Mouse (Mus musculus): ENCODE measurements around the gene Fmnl2. TPM values are rescaled to one million over a fixed set of nuclear protein-coding genes. Genes with fewer than 3 reads are reported as not detected.

Fmnl2 gene
- polyA plus RNA-seq, 1 experiment = 3.9 TPM

DNA sequence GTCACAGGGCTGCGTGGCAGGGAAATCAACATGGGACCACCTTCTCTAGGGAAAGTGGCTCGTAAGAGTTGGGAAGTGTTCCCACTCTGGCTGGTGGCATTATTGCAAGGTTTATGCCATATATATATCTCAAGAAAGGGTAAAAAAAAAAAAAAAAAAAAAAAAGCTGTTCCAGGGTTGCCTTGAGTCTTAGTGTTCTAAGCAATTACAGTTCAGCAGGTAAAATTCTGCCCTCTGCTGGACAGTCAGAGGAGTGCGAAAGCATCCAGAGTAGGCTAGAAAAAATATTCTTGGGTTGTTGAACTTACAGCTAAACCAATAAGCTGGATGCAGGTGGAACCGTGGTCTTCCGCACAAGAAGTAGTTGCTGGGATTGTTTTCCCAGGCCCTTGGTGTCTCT is 264.1 kb downstream of the Fmnl2 start:
- Histone ChIP-seq H3K4me1 (ENCODE audit: control insufficient read depth, insufficient read depth, insufficient read length, low read length) (peaks cover 4% of the 10 kb centered on the region; the same call in 1 of the 2 replicates), H3K4me3 (ENCODE audit: insufficient read depth, low read depth, low read length) (no peak overlapping the region), H3K27ac (replicated peaks; ENCODE audit: low read depth, low read length) (no peak overlapping the region)

DNA sequence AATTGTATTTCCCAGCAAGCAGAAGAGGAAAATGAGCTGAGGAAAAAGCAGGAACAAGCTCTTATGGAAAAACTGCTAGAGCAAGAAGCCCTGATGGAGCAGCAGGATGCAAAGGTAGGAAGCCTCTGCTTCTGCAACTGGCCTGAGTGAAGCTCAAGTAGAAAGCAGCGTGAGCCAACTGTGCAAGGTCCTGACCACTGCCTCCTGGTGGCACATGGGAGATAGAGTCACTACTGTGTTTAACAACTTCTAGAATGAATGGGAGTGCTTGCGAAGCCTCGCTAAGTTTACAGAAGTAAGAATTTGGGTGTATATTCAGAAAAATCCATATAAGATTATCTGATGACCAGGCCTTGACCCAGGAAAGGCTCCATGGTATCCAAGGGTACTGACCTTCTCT is 268.3 kb downstream of the Fmnl2 start:
- H3K27ac ChIP-seq (replicated peaks; ENCODE audit: low read depth, low read length) = no peak overlapping the region
- peaks cover 4% of the 10 kb centered on the region; the same call in 1 of the 2 replicates for H3K4me1 ChIP-seq (ENCODE audit: control insufficient read depth, insufficient read depth, insufficient read length, low read length)
- no peak overlapping the region for H3K4me3 ChIP-seq (ENCODE audit: insufficient read depth, low read depth, low read length)

DNA sequence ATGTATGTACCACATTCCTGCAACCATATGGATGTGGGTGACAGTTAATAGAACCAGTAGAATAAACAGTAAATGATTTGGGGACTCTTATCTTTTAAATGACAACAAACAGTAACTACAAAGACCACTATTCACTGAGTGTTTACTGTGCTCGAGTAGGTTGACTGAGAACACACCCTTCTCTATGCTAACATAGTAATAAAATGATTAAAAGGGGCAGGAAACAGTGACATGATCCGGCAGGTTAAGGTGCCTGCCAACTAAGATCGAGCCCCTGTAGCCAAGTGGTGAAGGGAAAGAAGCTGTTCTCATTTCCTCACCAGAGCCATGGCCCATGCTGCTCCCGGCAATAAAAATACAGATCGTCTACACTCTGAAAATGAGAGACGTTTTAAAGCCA is 271.4 kb downstream of the Fmnl2 start:
- Histone ChIP-seq H3K4me3 (ENCODE audit: insufficient read depth, low read depth, low read length) (no peak overlapping the region), H3K4me1 (ENCODE audit: control insufficient read depth, insufficient read depth, insufficient read length, low read length) (no peaks in the 10 kb centered on the region), H3K27ac (replicated peaks; ENCODE audit: low read depth, low read length) (no peak overlapping the region)

DNA sequence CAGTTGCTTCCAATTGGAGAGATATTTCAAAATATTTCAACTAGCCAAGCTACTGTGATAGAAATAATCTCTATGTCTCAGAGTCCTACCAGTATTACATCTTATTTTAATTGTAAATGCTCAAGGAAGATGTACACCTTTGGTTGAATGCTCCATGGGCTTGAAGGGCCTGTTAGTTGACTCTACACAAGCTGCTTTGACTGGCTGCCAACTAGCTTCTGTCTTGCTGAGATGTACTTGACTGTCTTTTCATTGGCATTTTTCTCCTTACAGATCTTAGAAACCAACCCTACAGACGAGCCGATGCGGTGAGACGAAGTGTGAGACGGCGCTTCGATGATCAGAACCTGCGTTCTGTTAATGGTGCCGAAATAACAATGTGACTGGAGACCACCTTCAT is 273.9 kb downstream of the Fmnl2 start:
- no peak overlapping the region for H3K27ac ChIP-seq (replicated peaks; ENCODE audit: low read depth, low read length)
- H3K4me3 ChIP-seq (ENCODE audit: insufficient read depth, low read depth, low read length) = no peak overlapping the region
- no peaks in the 10 kb centered on the region for H3K4me1 ChIP-seq (ENCODE audit: control insufficient read depth, insufficient read depth, insufficient read length, low read length)

DNA sequence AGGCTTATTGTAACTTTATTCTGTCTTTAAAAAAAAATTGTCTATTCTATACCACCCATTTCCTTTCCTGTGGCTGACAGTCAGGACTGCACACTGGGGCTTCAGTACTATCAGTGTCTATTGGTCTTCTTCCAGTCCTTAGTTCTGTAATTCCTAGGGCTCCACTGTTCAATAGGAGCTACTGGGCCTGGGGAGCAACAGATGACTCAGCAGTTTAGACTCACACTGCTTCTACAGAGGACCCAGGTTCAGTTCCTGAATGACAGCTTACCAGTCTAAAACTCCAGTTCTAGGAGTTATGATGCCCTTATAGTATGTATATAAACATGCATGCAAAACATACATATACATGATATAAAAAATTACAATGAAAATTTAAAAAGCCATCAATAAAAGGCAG is 289.2 kb downstream of the Fmnl2 start:
- H3K4me3 ChIP-seq (ENCODE audit: insufficient read depth, low read depth, low read length) = no peak overlapping the region
- H3K27ac ChIP-seq (replicated peaks; ENCODE audit: low read depth, low read length) = no peak overlapping the region
- H3K4me1 ChIP-seq (ENCODE audit: control insufficient read depth, insufficient read depth, insufficient read length, low read length) = no peaks in the 10 kb centered on the region

DNA sequence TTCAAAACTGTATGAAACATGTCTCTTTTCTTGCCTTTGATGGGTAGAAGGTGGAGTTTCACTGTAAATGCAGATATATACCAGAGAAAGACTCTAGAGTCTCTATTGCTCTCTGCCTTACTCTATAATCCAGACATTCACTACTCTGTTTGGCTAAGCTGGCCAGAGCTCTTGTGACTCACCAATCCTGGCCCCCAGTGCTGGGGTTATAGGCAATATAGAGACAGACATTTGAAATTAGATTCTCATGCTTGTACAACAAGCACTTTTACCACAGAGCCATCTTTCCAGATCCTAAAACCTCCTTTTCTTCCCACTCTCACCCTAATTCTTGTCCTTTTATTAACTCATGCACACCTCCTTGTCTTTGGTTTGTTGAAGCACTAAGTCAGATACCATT is 316.3 kb downstream of the Fmnl2 start:
- Histone ChIP-seq H3K4me1 (ENCODE audit: control insufficient read depth, insufficient read depth, insufficient read length, low read length) (no peaks in the 10 kb centered on the region), H3K4me3 (ENCODE audit: insufficient read depth, low read depth, low read length) (no peak overlapping the region), H3K27ac (replicated peaks; ENCODE audit: low read depth, low read length) (no peak overlapping the region)

DNA sequence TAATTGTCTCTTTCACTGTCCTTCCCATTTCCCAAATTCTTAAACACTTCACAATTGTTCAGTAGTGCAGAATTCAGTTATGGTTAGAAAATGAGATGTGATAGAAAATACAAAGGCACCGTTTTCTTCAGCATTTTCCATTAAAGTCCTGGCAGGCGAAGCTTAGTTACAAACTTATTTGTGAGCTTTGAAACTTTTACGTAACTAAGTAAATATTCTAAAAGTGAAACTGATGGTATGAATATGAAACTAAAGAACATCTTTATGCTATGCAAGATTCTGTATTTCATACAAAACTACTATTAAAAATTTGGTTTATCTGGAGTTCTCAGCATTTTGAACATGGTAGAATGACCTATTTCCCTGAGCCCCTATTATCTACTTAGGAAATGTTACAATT is 321.3 kb downstream of the Fmnl2 start:
- Histone ChIP-seq H3K4me3 (ENCODE audit: insufficient read depth, low read depth, low read length) (no peak overlapping the region), H3K4me1 (ENCODE audit: control insufficient read depth, insufficient read depth, insufficient read length, low read length) (no peaks in the 10 kb centered on the region), H3K27ac (replicated peaks; ENCODE audit: low read depth, low read length) (no peak overlapping the region)

DNA sequence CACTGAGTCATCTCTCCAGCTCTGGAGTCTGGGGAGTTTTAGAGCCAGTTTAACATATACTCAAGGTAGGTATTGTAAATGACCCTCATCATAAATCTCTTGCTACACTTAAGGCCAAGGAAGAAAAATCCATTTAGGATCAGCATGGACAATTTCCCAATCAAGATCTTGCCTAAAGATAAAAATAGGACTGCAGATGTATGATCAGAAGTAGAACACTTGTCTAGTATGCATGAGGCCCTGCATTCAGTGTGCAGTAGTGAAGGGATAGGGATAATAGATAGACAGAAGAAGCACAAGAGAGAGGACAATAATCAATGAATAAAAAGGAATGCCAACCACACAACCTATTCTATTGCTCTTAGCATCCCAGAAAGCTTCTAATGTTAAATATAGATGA is 322.2 kb downstream of the Fmnl2 start:
- H3K4me1 ChIP-seq (ENCODE audit: control insufficient read depth, insufficient read depth, insufficient read length, low read length) = no peaks in the 10 kb centered on the region
- H3K4me3 ChIP-seq (ENCODE audit: insufficient read depth, low read depth, low read length) = no peak overlapping the region
- H3K27ac ChIP-seq (replicated peaks; ENCODE audit: low read depth, low read length) = no peak overlapping the region

Other genes starting within 250 kb of the Fmnl2 start
- not detected in 2 replicates for gene Cacnb4, start 181.0 kb upstream of the Fmnl2 start, polyA plus RNA-seq (2012; ENCODE audit: insufficient read depth, insufficient read length, missing spikeins)
- gene Stam2, start 115.6 kb upstream of the Fmnl2 start, polyA plus RNA-seq (2012; ENCODE audit: insufficient read depth, insufficient read length, missing spikeins) = 8.5 and 13.4 TPM in 2 replicates

Measured in brown adipose tissue, adult 24 weeks (tissue).